ENCODE assay signal across 8 mouse cellular contexts in genomic region chr6:125089521-125090321, GRCm38 (mm10). TPM values are rescaled to one million over a fixed set of nuclear protein-coding genes. Genes with fewer than 3 reads are reported as not detected.
DNase-seq lines count a peak whose midpoint lies in the region; ATAC-seq lines count a peak whose summit lies in the region.

No protein-coding gene starts in this region.

- H3K4me1 ChIP-seq in forebrain, embryonic 13.5 days, result peaks cover 29% of the 10 kb centered on the region
- peaks cover 25% of the 10 kb centered on the region for H3K4me1 ChIP-seq in heart, embryonic 16.5 days (ENCODE audit: control insufficient read depth, insufficient read depth, low read length)
- H3K4me1 ChIP-seq in liver, embryonic 13.5 days (replicated peaks), result peaks cover 39% of the 10 kb centered on the region

- H3K27ac ChIP-seq in forebrain, embryonic 13.5 days, result peak overlapping the region; percentile 94
- peak overlapping the region; percentile 91 for H3K27ac ChIP-seq in heart, embryonic 16.5 days (ENCODE audit: low read length)
- H3K27ac ChIP-seq in liver, embryonic 13.5 days, result peak overlapping the region; percentile 89

- WGBS in forebrain, embryonic 13.5 days, result 3% methylated on average over 15 of the region's 15 CpGs
- 3% methylated on average over 15 of the region's 15 CpGs for WGBS in heart, embryonic 16.5 days
- WGBS in liver, embryonic 13.5 days (ENCODE audit: insufficient replicate concordance), result 7% methylated on average over 15 of the region's 15 CpGs

- H3K9me3 ChIP-seq in forebrain, embryonic 13.5 days (replicated peaks), result no peaks in the 10 kb centered on the region
- H3K9me3 ChIP-seq in heart, embryonic 16.5 days (replicated peaks; ENCODE audit: control insufficient read depth, low read length), result no peaks in the 10 kb centered on the region
- no peaks in the 10 kb centered on the region for H3K9me3 ChIP-seq in liver, embryonic 13.5 days (replicated peaks)

- H3K9ac ChIP-seq in forebrain, embryonic 13.5 days, result peak overlapping the region; percentile 54
- H3K9ac ChIP-seq in heart, embryonic 16.5 days (ENCODE audit: low read length), result peak overlapping the region; percentile 73
- H3K9ac ChIP-seq in liver, embryonic 13.5 days, result peak overlapping the region; percentile 71

- peak overlapping the region; percentile 13; the same call in 1 of the 2 replicates for H3K4me3 ChIP-seq in forebrain, embryonic 13.5 days
- peak overlapping the region; percentile 36 for H3K4me3 ChIP-seq in heart, embryonic 16.5 days (ENCODE audit: low read length)
- H3K4me3 ChIP-seq in liver, embryonic 13.5 days (replicated peaks), result peak overlapping the region; percentile 42

- H3K4me2 ChIP-seq in forebrain, embryonic 13.5 days, result peak overlapping the region; percentile 54
- H3K4me2 ChIP-seq in heart, embryonic 16.5 days (ENCODE audit: low read depth, low read length), result peak overlapping the region; percentile 65
- peak overlapping the region; percentile 67 for H3K4me2 ChIP-seq in liver, embryonic 13.5 days

- peak; percentile 79 for ATAC-seq in forebrain, embryonic 13.5 days
- ATAC-seq in heart, embryonic 16.5 days (replicated peaks; ENCODE audit: extremely low read depth, insufficient read depth, low FRiP score), result peak; percentile 61
- ATAC-seq in liver, embryonic 13.5 days (ENCODE audit: low read depth), result peak; percentile 70

- DNase-seq in ES-CJ7 (ENCODE audit: low read depth, low spot score), result peak; percentile 86
- DNase-seq in cerebellum, adult 11 months, result peak; percentile 76
- DNase-seq in kidney, postnatal 14 days, result peak; percentile 92
- DNase-seq in liver, embryonic 13.5 days, result peak; percentile 79
- DNase-seq in neural tube, embryonic 10.5 days (ENCODE audit: extremely low spot score, low spot score), result peak; percentile 71
- peak; percentile 70 to 81 for DNase-seq in thymus, adult 18-20 months

- H3K36me3 ChIP-seq in forebrain, embryonic 13.5 days (ENCODE audit: poor library complexity, severe bottlenecking), result no peaks in the 10 kb centered on the region
- no peaks in the 10 kb centered on the region for H3K36me3 ChIP-seq in heart, embryonic 16.5 days (ENCODE audit: control insufficient read depth, insufficient read depth)
- H3K36me3 ChIP-seq in liver, embryonic 13.5 days, result no peaks in the 10 kb centered on the region

- no peaks in the 10 kb centered on the region for H3K27me3 ChIP-seq in forebrain, embryonic 13.5 days
- H3K27me3 ChIP-seq in heart, embryonic 16.5 days (ENCODE audit: control insufficient read depth, insufficient read depth, low read length), result no peaks in the 10 kb centered on the region
- no peaks in the 10 kb centered on the region for H3K27me3 ChIP-seq in liver, embryonic 13.5 days

RNA-seq across cellular contexts. Expression of gene Chd4, which starts 6.1 kb away (rescaled TPM):
- 114 and 119 TPM in 2 replicates for polyA plus RNA-seq in forebrain, embryonic 13.5 days (2015; fragmentation: Nextera tagmentation; extraction: Ambion mirVana)
- 50.6 and 63.0 TPM in 2 replicates for polyA plus RNA-seq in heart, embryonic 16.5 days (2015; fragmentation: Nextera tagmentation; extraction: Ambion mirVana)
- 29.2 and 30.0 TPM in 2 replicates for polyA plus RNA-seq in liver, embryonic 13.5 days (2015; fragmentation: Nextera tagmentation; extraction: Ambion mirVana)

RNA-seq across cellular contexts. Expression of gene Lpar5, which starts 22.0 kb away (rescaled TPM):
- 0.38 and 0.44 TPM in 2 replicates for polyA plus RNA-seq in forebrain, embryonic 13.5 days (2015; fragmentation: Nextera tagmentation; extraction: Ambion mirVana)
- 0.55 and 1.6 TPM in 2 replicates for polyA plus RNA-seq in heart, embryonic 16.5 days (2015; fragmentation: Nextera tagmentation; extraction: Ambion mirVana)
- polyA plus RNA-seq in liver, embryonic 13.5 days (2015; fragmentation: Nextera tagmentation; extraction: Ambion mirVana), result 1.6 and 2.1 TPM in 2 replicates

RNA-seq across cellular contexts. Expression of gene Acrbp, which starts 40.2 kb away (rescaled TPM):
- polyA plus RNA-seq in forebrain, embryonic 13.5 days (2015; fragmentation: Nextera tagmentation; extraction: Ambion mirVana), result 19.1 and 20.9 TPM in 2 replicates
- polyA plus RNA-seq in heart, embryonic 16.5 days (2015; fragmentation: Nextera tagmentation; extraction: Ambion mirVana), result 8.0 TPM in 2 replicates
- 1.6 and 2.2 TPM in 2 replicates for polyA plus RNA-seq in liver, embryonic 13.5 days (2015; fragmentation: Nextera tagmentation; extraction: Ambion mirVana)

RNA-seq across cellular contexts. Expression of gene Nop2, which starts 42.0 kb away (rescaled TPM):
- polyA plus RNA-seq in forebrain, embryonic 13.5 days (2015; fragmentation: Nextera tagmentation; extraction: Ambion mirVana), result 49.1 and 58.3 TPM in 2 replicates
- 45.0 and 45.8 TPM in 2 replicates for polyA plus RNA-seq in heart, embryonic 16.5 days (2015; fragmentation: Nextera tagmentation; extraction: Ambion mirVana)
- polyA plus RNA-seq in liver, embryonic 13.5 days (2015; fragmentation: Nextera tagmentation; extraction: Ambion mirVana), result 60.6 and 65.5 TPM in 2 replicates

RNA-seq across cellular contexts. Expression of gene Ing4, which starts 50.2 kb away (rescaled TPM):
- polyA plus RNA-seq in forebrain, embryonic 13.5 days (2015; fragmentation: Nextera tagmentation; extraction: Ambion mirVana), result 190 and 200 TPM in 2 replicates
- 77.5 and 89.0 TPM in 2 replicates for polyA plus RNA-seq in heart, embryonic 16.5 days (2015; fragmentation: Nextera tagmentation; extraction: Ambion mirVana)
- polyA plus RNA-seq in liver, embryonic 13.5 days (2015; fragmentation: Nextera tagmentation; extraction: Ambion mirVana), result 28.6 and 31.8 TPM in 2 replicates

Comparison
In these comparisons a context has a peak if more than half of its experiments do, and no peak if none do; other contexts are left out.
1. Peak in every context shown above with its lines: DNase-seq, ATAC-seq, H3K4me3 ChIP-seq and H3K27ac ChIP-seq.